Mouse (Mus musculus) left cerebral cortex, adult 11 months (tissue): ENCODE measurements around the gene Elk4.
A peak's percentile ranks its signal among the peaks of the same experiment; 100 is the strongest.

Source experiments
- DNase-seq: peaks from one replicate; pipeline ENCODE4 v3.0.0; 2022; ENCODE audit warnings: low spot score

Elk4 gene

DNA sequence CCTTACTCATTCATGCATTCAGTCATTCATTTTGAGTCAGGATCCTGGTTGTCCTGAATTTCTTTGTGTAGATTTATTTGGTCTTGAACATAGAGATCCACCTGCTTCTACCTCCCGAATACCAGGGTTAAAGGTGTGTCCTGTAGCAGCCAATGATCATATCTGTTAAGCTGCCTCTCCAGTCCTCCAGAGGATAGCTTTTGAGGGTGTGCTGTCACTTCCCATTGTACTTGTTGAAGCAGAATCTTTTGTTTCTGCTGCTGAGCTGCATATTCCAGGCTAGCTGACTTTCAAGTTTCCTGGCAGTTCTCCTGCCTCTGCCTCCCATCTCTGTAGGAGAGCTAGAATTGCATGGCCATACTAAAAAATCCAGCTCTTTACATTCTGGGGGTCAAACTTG, 9.3 kb downstream of the Elk4 start:
- DNase-seq: no peak

DNA sequence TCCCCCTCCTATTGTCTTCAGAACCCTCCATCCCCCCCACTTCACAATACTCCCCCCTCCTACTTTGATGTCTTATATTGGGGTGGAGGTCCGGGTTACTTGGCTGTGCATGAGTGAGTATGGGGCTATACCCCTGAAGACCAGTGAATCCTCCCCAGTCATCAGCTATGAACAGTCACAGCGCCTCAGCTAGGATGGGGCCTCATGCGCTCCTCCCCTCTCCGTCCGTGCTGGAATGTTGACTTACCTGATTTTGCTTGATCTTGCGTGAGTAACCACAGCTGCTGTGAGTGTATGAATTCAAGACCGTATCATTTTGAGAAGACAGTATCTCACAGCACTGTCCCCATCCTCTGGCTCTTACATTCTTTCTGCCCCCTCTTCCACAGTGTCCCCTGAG, 12.5 kb downstream of the Elk4 start:
- DNase-seq: no peak

DNA sequence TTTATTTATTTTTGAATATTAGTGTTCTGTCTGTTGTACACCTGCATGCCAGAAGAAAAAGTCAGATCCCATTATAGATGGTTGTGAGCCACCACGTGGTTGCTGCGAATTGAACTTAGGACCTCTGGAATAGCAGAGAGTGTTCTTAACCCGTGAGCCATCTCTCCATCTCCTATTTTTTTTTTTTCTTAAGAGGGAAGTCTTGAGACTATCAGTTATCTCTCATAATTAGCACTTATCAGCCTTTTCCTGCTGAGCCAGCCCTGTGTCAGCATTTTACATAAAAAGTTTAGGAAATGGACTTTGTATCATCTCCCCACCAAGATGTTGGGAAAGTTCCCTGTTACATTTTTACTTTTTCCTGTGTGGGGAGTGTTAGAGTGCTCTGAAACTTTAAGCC, 14.7 kb downstream of the Elk4 start:
- DNase-seq: no peak

DNA sequence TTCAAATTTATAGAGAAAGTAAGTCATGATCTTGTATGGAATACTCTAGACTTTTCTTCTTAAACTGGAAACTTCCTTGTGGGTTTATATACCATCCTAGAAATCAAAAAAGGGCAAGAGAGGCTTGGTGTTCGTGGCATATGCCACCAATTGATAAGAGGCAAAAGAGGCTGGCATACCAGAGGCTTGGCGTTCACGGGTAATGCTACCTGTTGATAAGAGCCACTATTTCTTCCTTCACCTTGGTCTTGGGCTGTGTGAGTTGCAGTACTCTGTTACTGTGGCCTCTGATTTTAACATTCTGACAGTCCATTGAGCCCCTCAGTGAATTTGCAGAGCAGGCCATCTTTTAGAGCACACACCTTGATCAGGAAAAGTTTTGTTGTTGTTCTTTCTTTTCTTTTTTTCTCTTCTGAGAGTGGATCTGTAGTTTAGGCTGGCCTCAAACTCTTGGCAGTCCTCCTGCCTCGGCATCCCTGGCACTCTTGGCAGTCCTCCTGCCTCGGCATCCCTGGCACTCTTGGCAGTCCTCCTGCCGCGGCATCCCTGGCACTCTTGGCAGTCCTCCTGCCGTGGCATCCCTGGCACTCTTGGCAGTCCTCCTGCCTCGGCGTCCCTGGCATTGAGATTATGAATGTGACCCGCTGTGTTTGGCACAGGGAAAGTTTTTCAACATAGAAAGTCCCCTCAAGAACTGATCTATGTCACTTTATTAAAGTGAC, 19.7 kb downstream of the Elk4 start:
- DNase-seq: no peak

DNA sequence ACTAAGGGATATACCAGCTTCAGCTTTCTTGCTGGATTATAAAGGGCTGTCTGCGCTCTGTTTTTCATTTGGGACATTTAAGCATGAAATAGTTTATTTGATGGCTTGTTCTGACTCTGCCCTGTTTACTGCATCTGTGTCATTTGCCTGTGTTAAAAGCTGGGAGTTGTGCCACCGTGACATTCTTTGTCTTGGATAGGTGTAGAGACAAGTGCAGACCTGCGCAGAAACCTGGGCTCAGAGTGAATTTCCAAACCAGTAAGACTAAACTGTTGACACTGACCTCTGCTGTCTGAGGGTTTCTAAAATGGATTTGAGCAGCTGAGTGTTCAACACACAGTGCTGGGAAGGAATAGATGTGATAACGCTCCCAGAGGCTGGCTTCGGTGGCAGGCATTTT, 20.6 kb downstream of the Elk4 start:
- DNase-seq: no peak

DNA sequence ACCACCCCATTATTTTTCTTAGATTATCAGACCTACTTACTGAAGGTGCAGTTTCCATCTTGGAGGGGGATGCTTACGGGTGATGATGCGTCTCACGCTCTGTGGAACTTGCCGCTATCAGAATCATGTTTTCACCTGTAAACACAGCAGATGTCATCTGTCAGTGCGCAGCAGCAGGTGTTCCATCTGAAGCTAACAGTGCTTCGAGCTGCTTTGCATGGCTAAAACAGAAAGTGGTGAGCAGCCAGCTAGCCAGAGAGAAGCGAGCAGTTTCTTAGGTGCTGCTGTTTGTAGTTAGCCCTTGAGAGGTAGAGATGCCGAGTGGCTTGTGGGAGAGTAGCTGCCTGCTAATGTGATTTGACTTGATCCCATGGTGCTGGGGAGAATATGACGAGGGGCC, 21.0 kb downstream of the Elk4 start:
- no peak for DNase-seq

DNA sequence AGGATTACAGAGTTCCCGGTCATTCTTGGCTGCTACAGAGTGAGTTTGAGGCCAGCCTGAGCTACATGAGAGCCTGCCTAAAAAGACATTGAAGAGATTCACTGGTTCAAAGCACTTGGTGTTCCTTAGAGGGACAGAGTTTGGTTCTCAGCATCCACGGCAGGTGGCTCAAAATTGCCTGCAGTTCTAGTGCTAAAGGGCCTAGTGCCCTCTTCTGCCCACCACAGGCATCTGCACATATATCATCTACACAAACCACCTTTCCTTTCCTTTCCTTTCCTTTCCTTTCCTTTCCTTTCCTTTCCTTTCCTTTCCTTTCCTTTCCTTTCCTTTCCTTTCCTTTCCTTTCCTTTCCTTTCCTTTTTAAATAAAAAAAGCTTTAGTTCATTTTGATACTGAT, 23.2 kb downstream of the Elk4 start:
- DNase-seq: no peak

DNA sequence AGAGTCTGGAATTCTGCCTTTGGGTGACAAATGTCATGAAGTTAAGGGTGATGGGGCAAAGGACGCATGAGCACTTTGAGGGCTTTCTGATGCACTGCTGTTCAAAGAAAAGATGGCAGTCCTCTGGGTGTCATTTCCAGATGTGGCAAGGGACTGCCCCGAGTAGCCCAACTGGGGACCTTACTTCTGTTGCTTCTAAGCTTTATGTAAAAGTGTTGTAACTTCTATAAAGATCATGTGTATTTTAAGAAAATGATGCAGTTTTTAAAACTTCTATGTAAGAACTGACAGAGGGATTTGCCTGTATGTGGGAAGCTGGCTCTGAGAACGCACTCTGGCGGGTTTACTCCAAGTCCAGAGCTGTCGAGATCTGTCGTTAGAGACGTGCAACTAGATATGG, 24.8 kb downstream of the Elk4 start:
- no peak for DNase-seq

DNA sequence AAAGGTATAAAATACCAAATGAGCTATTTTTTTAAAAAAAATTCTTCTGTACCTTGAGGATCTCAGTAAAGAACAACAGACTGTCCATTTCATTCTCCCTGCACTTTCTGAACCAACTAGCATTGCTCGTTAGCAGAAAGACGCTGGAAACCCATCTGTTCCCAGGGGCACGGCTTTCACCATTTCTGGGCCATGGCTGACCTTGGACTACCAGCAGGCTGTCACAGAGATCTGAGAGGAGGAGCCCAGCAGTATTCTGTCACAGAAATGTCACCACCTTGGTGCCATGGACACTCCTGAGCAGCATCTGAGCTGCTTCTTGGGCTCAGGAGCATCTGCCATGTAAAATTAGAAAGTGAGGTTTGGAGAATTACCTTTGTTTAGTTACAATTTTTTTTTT, 30.3 kb downstream of the Elk4 start:
- DNase-seq: no peak

DNA sequence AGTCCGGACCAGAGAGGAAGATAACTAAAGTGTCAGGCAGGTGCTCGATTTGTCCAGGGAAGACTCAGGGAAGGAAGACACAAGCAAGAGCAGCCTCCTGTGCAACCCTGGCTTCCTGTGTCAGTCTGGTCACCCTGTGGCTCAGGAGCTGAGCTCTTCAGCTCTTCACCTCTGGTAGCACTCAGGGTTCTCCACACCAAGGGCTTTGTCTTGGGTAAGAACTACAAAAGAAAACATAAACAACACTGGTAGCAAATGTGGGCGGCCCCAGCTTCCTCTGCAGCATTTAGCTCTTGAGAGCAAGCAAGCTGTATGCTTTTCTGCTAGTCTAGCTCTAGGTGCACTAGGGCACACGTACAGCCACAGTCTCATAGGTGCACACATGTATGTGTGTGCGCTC, 31.3 kb downstream of the Elk4 start:
- DNase-seq: no peak

DNA sequence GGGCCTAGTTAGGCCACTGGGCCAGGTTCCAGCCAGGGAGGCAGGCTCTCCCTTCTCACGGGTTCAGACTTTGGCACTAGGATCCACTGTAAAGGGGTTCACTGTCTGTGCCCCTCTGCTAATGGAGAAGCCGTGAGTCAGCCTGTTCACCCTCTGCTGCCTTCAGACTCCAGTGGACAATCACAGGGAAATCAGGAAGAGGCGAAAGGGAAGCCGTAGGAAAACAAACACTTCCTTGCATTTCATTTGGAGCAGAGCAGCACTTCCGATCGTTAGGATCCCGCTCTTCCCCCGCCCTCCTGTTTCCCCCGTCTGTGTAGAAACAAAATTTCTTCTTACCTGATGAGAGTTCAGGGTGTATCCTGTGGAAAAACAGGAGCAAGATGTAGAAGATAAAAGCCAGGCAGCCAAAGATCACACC, 32.8 kb downstream of the Elk4 start:
- no peak for DNase-seq

DNA sequence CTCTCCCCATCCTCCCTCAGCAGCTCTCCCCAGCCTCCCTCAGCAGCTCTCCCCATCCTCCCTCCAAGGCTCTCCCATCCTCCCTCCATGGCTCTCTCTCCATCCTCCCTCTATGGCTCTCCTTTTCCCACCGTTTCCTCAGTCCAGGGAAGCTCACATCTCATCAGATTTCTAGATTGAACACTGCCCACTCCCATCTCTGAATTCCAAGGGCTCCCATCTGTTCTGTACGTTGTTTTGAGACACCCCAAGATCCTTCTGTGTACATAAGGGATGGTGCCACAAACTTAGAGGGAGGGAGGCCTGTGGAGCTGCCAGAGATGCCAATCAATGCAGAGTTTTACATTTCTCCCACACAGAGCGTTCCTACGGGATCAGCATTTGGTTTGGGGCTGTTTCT, 36.4 kb downstream of the Elk4 start:
- DNase-seq: peak; percentile 43

DNA sequence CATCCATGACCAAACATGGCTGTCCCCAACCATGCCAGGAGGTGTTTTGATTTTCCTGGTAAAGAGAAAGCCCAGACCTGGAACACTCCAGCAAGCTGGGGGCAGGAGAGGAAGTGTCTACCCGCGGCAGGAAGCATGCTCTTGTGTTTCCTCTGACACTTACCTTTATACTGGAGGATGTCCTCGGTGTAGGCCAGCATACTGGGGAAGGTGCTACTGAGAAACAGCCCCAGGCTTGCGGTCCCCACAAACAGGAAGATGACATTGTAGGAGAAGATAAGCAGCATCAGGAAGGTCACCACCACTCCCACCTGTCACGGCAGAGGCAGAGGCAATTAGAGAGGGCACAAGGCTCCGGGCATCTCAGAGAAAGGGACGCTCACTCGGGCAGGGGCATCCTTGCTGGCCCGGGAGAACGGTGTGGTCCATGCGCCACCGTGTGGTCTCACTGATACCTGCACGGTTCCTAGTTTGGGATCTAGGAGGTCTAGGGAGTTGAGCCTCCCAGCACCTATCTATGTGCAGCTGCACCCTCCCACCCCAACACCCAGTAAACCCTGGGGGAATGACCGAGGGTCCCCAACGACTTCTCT, 38.8 kb downstream of the Elk4 start:
- peak; percentile 30 for DNase-seq

DNA sequence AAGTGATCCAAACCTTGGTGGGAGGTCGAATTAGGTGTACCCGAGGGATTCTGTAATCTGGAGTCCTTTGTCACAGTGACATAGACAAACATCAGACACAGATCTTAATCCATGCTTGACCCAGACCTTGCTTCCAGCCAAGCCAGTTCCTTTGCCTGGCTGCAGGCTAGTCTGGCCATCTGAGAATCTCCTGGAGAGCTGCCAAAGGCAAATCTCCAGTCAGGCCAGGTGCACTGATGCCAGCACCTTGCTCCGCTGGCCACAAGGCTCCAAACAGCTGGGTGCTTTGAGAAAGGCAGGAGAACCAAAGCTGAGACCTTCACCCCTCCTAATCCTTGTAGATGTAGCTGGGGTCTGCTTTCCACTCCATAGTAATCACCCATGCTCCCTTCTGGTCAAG, 44.3 kb downstream of the Elk4 start:
- no peak for DNase-seq

DNA sequence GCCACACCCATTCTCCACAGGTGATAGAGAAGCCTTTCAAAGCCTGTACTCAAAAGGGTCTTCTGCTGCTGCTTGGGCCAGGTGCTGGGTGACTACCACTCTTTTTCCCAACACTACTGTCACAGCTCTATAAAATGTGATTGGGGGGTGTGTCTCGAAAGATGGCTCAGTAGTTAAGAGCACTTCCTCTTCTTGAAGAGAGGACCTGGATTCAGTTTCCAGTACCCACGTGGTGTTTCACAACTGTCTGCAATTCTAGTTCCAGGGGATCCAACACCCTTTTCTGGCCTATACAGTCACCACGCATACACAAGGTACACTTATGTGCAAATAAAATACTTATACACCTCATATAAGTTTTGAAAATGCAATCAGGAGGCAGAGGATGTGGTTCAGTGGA, 47.0 kb downstream of the Elk4 start:
- DNase-seq: no peak

DNA sequence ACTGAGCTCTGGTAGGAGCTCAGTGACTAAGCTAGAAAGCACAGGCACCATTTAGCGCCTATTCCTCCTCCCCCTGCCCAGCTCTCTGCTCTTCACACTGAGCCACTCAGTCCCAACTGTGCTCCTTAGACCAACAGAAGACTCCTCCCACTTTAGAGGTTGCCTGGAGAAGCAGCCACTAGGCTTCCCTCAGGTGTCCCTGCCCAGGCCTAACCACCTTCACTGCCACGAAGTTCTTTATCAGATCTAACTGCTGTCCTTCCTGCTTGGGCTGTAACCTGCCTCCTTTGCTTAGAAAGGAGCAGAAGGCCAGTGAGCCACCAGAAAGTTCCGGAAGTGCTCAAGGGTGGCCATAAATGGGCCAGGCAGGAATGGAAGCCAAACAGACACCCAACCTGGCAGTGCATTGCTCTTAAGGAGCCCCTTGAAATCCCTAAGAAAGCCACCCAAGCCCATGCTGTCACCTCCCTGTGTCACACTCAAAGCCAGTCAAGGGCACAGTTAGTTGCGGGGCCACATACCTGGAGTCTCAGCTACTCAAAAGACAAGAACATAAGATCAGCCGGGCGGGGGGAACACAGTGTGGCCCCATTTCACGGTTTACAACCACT, 47.8 kb downstream of the Elk4 start:
- no peak for DNase-seq

DNA sequence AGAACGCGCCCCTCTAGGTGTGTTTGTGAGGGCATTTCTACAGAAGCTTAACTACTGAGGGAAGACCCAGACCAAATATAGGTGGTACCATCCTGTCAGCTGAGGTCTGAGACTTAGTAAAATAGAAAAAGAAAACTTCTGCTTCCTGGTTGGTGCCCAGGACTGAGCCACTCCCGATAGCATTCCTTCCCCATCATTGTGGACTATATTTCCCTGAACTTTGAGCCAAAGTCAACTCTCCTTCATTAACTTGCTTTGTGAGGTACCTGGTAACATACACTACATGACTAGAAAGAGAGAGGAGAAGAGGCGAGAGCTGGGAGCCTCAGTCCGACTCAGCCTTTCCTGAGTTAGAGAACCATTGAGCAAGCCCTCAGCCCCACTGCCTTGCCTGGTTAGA, 51.2 kb downstream of the Elk4 start:
- DNase-seq: no peak

DNA sequence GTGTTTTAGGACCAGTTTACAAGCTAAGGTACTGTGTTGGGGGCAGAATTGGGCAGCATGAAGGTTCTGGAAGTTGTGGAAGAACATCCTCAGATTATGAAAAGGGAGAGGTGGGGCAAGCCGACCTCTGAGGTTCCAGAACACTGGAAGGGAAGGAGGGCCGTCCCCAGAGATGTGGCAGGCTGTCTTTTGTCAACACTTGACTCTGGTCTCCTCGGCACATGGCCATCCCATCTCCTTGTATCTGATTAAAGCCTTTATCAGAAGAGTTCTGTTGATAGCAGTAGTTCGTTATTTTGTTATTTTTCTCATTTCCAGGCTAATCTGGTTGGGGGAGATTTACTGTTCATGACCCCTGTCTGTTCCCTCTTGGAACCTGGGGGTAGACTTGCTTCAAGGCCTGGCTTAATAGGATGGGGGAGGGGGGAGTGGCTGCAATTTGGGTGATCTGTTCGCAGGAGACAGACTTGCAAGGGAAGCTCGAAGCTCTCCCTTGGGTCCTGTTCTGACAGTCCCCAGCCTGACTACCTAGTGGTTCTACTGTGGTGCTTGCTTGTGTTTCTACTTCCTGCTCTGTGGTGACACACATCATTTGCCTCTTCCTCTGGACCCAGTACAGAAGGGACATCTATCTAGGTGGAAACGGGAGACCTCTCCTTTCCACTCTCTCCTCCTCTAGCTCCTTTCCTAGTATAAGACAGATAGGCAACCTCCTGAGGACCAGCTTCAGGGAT, 52.8 kb downstream of the Elk4 start:
- DNase-seq: no peak

DNA sequence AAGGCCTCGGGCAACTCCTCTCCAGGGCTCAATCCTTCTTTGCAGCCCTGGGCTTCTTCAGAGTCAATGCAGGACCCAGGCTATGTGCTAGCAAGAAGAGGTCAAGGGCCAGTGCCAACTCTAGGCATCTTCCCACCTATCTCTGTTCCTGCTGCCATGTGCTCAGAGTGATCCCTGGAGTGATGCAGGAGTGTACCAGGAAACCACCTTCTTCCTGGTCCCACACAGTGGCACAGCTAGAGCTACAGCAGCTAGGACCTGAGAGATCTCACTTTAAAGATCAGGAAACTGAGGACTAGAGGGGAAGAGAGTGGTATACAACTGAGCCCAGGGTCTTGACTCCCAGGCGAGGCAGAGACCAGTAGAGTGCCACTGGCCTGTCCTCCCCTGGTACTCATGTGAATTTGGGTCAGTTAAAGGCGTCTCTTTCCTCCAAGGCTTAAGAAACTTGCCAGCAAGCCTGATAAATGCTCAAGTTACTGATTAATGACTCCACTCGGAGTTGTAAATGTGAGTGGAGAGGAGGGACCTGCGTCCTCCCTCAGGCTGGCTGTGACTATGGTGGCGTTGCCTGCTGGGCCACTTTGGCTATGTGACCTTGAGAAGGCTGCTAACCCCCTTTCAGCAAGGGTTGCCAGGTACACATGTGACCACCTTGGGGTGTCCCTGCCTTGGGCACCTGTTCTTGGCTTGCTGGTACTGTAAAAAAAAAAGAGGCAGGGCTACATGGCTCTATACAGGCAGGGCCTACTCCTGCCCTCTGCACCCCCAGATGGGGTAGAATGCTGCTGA, 54.5 kb downstream of the Elk4 start:
- DNase-seq: no peak

DNA sequence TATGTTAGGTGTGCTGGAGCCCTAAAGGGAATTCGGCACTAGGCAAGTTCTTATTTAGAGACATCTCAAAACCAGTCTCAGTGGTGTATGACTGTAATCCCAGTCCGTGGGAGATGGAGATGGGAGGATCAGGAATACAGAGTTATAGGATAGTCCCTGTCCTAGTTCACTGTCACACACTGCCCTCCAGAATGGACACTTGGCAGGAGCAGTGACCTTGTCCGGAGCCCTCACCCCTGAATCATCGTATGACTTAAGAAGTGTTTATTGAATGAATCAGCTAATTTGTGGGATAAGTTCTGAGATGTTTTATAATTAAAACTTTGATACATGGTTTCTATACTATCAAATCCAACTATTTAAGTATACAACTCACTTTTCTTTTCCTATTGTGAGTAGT, 55.7 kb downstream of the Elk4 start:
- DNase-seq: no peak

DNA sequence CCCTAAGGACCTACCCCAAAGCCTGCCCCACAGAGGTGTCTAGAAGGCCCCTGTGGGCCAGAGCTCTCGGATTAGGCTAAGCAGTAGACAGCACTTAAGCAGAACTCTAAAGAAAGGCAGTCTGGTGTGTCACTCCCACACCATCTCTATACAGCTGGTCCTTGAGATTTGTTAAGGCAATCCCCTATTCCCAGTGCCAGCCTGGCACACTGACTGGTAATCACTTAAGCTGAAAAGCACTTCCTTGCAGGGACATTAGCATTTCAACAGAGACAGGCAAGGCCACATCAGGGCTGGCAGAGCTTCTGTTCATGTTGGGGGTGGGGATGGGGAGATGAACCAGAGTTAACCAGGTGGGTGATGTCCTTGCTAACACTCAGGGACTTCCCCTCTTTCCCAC, 57.6 kb downstream of the Elk4 start:
- no peak for DNase-seq

DNA sequence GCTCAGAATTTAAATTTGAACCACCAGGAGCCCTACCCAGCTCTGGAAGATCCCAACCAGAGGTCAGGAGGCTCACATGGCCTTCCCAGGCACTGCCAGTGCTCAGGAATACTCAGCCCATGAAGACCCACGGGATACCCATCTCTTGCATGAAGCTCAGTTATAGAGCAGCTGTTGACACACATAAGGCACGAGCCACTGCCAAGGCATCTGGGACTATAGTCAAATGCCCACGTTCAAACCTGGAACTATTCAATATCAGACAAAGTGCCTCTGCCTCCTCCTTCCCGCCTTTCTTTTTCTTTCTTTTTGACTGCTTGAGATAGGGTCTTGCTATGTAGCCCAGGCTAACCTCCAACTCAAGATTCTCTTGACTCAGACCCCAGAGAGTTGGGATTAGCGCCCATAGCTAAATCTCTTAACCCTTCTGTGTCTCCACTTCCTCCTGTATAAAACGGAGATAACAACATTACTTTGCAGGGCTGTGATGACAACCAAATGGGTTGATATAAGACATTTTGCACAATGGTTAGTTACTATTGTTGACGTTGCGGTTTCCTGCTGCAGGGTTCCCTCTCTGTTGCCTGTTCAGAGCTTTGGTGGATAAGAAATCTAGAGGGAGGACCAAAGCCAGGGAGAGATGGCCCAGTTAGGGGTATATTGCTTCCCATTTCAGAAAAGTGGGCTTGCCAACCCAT, 58.2 kb downstream of the Elk4 start:
- DNase-seq: no peak
